Mouse (Mus musculus): Measurements from ENCODE around the gene Gskip. TPM values are rescaled to one million over a fixed set of nuclear protein-coding genes. Genes with fewer than 3 reads are reported as not detected.

Gskip gene
- total RNA-seq, 2 experiments from 2014 or later: 4.5 to 5.6 TPM

DNA sequence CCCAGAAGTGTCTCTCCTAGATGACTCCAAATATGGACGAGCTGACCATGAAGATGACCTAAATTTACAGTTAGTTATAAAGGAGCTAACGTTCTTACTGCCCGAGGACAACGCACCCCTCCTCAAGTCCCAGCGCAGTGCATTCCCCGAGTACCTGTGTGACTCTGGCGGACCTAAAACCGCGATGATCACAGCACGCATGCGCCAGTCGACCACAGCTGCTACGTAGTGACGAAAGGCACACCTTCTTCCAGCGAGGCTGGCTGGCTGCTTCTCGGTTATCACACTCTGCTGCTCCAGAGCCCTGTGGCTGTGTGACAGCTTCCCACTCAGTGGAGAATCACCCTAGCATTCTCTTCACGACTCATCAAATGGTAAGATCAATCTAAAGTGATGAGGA is 34.0 kb downstream of the Gskip start:
- intact Hi-C loops (cut with DNase I; ENCODE audit: low total_unique reads): no loop called here
- DNase-seq: peak; percentile 8

DNA sequence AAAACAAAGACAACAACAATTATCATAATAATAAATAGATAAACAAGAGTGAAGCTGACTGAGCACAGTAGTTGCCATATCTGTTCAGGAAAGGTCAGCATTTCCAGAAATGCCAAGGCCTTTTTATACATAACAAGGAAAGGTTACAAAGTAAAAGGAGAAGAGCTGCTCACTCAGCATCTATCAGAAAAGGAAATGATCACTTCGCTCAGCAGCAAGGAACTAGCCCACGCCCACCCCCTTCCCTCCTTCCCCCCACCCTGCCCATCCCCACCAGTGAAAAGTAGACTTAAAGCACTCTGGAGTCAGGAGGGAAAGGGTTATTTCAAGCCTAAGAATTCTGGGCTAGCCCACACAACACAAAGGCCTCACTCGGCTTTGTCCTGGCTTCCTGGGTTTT is 35.6 kb downstream of the Gskip start:
- no peak for DNase-seq

DNA sequence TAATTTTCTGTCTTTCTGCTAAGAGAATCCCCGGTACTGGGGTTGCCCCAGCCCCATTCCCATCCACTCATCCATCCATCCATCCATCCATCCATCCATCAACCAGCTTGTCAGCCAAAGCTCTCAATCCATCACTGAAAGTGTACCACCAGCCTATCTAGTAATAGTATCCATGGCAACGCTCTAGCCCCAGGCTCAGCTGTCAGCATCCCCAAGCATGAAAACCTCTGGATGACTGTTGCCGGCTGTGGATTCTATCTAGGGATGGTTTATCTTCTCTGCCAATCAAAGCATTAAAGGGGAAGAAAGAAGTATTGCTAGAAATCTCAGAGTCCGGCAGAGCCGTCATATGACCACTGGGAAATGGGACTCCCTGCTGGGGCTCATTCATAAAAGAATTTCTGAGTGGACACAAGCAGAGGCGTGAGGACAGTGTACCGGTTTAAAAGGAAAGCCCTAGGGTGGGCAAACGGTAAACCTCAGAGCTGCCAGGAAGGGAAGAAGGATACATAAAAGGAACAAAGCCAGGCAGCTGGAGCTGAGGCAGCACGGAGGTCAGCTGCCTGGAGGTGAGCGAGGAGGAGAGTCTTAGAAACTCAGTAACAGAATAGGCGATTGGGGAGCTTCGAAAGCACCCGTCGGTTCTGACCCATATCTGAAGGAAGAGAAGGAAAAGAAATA is 37.0 kb downstream of the Gskip start:
- intact Hi-C loops (cut with DNase I; ENCODE audit: low total_unique reads): loop anchor here (5.0 to 10.0 kb wide), 2 partner anchors 39 to 87 kb away; partner anchors contain the start of gene Gskip
- DNase-seq: no peak

More for the DNA sequence above, 35.6 kb downstream of the Gskip start:
- intact Hi-C loops (cut with DNase I; ENCODE audit: low total_unique reads): loop anchor here (5.0 to 10.0 kb wide), 2 partner anchors 38 to 85 kb away; partner anchors contain the start of gene Gskip

DNA sequence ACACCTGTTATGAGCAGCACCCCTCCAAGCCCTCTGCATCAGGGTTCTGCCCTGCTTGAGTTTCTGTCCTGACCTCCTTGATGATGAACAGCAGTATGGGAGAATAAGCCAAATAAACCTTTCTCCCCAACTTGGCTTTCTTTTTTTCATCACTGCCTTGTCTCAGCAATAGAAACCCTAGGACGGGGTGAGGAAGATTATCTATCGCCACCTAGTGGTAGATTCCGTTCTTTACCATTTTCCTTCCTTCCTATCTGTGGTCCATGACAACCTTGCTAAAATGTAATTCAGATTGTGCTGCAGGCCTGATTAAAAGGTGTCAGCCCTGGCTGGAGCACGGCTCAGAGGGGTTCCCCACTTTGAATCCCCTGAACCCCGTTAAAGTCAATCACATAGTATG is 38.0 kb downstream of the Gskip start:
- DNase-seq: no peak
- intact Hi-C loops (cut with DNase I; ENCODE audit: low total_unique reads): loop anchor here (5.0 to 10.0 kb wide), 2 partner anchors 40 to 88 kb away; partner anchors contain the start of gene Gskip

DNA sequence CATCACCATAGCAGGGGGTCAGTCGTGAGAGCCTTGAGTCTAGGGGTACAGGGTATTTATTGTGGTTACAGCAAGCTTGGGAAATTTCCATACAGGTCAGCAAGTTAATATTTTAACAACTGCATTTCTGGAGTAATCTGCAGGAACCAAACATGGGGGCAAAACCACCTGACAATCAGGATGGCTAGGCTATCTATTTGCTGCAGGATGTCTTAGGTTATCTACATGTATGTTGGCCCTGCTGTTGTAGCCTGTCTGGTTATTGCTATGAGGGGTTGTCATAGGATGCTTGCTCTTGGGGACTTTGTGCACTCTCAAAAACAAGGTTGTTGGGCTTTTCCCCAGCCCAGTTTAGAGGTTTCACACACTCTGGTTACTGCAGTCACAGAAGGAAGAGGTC is 40.0 kb downstream of the Gskip start:
- intact Hi-C loops (cut with DNase I; ENCODE audit: low total_unique reads): loop anchor here (5.0 to 10.0 kb wide), 2 partner anchors 42 to 90 kb away; partner anchors contain the start of gene Gskip
- no peak for DNase-seq

DNA sequence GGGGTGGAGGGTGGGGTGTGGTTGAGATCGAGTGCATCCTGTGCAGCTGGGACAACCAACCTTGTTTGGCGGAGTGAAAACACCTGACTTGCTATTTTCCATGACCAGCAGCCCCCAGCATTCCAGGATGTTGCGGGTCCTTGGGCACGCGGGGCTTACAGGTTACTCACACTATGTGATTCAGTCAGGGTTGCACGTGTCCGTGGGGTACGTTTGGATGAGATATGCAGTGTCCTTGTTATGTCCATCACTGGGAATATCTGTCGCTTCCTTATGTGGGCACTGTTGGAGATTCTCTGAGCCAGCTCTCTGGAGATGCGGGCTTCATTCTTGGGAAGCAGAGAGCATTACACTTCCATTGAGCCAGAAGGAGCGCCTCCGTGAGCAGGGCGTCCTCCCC is 41.1 kb downstream of the Gskip start:
- intact Hi-C loops (cut with DNase I; ENCODE audit: low total_unique reads): loop anchor here (10.0 kb wide), 1 partner anchor 91 kb away; no protein-coding TSS in a partner anchor
- DNase-seq: no peak

DNA sequence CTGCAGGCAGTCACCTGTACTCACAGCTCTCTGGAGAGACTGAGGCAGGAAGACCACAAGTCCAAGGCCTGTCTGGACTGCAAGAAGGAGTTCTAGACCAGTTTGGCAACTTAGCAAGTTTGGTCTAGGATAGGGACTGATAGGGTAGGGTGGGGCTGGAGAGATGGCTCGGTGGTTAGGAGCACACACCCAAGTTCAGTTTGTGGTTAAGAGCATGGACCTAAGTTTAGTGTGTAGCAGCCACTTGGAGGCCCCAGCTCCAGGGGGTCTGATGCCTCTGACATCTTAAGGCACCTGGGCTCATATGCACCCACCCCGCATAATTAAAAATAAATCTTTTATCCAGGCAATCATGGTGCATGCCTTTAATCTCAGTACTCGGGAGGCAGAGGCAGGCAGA is 42.6 kb downstream of the Gskip start:
- intact Hi-C loops (cut with DNase I; ENCODE audit: low total_unique reads): loop anchor here (10.0 kb wide), 1 partner anchor 92 kb away; no protein-coding TSS in a partner anchor
- no peak for DNase-seq

DNA sequence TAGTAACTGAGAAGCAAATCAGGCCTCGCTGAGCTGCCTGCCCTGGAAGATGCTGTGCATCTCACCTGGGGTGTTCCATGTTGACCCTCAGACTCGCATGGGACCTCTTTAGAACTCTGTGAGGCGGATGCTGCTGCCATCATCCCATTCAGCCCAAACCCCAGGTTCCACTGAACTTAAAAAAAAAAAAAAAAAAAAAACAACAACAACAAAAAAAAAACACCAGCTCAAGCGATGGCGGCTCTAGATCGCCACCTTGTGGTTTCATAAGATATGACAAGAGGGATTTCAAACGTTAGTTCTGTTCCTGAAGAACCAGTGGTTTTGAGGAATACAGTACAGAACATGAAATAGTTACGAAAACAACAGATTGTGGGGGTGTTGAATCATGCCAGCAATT is 43.3 kb downstream of the Gskip start:
- no peak for DNase-seq
- intact Hi-C loops (cut with DNase I; ENCODE audit: low total_unique reads): loop anchor here (10.0 kb wide), 1 partner anchor 93 kb away; no protein-coding TSS in a partner anchor

DNA sequence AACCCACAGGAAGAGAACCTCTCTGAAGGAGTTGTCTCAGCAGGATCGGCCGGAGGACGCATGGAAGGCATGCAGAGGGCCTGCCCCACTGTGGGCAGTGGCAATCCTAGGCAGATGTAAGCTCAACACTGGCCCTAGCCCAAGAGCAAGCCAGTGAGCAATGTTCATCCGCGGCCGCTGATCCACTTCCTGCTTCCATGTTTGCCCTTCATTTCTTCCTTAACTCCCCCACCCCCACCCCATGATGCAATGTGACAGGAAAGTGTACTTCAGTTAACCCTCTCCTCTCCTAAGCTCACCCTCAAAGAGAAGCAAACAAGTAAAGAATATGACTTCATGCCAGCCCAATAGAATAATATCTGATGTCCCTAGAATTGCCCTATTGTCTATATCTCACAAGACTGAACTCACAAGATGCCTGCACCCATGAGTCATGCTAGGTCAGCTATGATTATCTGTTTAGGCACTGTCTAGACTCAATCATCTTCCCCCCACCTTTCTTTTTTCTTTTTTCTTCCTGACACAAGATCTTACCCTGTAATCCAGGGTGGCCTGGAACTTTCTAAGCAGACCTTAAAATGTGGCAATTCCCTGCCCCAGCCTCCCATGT is 46.3 kb downstream of the Gskip start:
- intact Hi-C loops (cut with DNase I; ENCODE audit: low total_unique reads): no loop called here
- DNase-seq: no peak

DNA sequence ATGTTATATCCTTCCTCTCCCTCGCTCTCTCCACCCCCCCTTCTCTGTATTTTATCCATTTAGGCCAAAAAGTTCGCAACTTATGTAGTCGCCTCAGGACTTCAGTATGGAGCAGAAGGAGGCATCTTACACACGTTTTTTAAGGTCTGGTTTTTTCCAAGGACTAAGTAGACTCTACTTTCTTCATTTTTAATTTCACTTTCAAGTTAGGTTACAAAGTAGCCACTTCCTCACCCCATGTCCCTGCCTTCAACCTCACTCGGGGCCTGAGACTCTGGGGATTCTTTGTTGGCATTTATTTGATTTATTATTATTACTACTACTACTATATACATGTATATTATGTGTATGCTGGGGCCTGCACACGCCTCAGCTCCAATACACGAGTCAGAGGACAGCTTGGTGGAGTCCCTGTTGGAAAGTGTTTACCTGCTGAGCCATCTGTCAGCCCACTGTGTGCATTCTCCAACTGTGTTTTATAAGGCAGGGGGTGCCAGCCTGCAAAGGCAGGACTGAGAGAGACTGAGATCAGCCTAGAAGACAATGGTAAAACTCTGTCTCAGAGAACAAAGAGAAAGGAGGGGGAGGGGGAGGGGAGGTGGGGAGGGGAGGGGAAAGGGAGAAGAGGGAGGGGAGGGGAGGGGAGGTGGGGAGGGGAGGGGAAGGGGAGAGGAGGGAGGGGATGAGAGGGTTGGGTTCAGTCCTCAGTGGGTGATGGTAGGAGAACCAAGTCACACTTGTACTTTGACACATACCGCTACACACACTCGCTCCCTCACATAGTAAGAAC is 48.9 kb downstream of the Gskip start:
- DNase-seq: no peak
- intact Hi-C loops (cut with DNase I; ENCODE audit: low total_unique reads): no loop called here

DNA sequence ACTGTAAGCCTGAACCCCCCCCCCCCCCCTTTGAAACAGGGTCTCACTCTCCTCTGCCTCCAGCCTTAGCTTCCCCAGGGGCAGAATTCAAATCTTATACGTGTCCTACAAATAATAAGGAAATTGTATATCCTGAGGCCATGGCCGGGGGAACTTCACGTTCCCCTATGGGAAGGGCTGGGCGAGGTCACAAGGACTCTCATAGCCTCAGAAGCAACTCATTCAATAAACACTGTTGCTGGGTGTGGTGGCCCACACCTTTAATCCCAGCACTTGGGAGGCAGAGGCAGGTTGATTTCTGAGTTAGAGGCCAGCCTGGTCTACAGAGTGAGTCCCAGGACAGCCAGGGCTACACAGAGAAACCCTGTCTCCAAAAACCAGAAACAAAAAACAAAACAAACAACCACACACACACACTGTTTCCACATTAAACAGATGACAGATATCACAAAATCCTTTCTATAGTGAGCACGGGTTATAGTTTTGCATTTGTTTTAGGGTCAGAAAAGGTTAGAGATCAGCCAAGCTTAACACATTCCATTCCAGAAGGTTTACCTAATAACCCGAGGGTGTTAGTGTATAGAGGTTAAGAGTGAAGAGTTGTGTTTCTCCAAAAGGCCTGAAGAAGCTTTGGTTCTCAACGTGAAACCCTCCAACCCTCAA is 50.7 kb downstream of the Gskip start:
- intact Hi-C loops (cut with DNase I; ENCODE audit: low total_unique reads): no loop called here
- DNase-seq: no peak

DNA sequence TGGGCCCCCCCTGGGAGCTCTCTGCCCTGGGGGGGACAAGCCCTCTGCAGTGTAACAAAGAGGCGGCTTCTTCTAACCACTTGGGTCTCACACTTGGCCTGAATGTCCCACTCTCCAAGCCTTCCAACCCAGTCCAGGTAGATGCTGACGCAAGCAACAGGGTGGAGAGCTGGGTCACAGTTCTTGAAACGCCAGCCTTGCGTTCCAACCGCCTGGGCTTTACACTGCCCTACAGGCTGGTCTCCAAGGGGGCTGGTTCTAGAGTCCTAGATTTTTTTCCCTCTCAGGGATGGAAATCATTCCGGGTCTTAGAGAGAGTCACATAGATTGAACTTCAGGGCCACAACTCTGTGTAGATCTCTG is 51.2 kb downstream of the Gskip start:
- no peak for DNase-seq
- intact Hi-C loops (cut with DNase I; ENCODE audit: low total_unique reads): no loop called here

DNA sequence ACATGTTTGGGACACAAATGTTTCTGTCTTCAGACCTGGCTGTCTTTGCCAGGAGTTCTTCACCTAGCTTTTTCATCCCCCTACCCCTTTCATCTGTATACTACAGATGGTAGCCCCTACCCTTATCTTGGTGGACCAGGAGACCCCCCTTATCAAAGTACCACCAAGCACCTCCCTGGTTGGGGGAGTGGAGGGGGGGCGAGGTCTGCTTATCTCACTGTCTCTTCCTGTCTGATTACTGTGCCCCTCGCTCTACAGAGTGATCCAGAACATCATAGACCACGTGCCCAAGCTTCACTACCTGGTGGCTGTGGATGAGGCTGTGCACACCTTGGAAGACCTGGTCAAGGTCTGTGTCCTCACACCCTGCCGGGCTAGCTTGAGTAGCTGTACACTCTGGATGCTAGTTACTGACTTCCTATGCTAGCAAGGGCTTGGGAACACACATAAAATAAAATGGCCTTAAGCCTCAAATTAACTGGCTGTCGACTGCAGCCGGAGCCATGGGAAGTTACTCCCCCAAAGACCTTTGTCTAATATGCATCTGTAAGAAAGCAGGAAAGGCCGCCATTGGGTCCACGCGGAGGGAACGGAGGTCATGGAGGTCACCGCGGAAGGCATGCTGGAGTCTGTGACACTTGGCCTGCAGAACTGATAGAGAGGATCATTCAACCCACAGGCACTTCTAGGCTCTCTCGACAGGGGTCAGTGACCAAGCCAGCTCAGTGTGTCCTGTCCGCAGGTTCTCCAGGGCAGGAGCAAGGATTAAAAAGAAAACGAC is 53.9 kb downstream of the Gskip start:
- intact Hi-C loops (cut with DNase I; ENCODE audit: low total_unique reads): no loop called here
- no peak for DNase-seq

DNA sequence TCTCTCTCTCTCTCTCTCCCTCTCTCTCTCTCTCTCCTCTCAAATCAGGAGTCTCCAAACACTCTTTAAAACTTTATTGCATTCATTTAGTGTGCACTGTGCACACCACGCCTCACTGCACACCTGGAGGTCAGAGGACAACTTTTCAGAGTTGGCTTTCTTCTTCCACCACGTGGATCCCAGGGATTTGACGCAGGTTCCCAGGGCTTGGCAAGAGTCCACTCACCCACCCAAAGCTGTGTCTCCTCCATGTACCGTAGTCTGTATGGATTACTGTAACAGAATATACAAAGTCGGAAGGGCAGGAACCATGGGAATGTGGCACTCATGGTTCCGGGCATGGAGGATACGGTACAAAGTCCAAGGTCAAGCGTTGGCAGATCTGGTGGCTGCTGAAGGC is 55.0 kb downstream of the Gskip start:
- intact Hi-C loops (cut with DNase I; ENCODE audit: low total_unique reads): no loop called here

DNA sequence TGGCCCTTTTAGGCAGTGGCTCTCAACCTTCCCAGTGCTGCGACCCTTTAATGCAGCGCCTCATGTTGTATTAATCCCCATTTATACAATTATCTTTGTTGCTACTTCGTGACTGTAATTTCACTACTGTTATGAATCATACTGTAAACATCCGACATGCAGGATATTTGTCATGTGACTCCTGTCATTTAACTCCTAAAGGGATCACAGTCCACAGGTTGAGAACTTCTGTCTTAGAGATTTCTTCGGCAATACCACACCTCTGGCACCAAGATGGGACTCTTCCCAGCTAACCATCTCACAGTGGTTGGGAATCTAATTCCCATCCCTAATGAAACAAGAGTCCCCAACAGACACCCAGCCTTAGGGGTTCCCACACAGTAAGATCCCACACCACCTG is 63.5 kb downstream of the Gskip start:
- no peak for DNase-seq
- intact Hi-C loops (cut with DNase I; ENCODE audit: low total_unique reads): no loop called here

More for the DNA sequence above, 55.0 kb downstream of the Gskip start:
- no peak for DNase-seq

All from gastrocnemius, postnatal 14 days (tissue).